Mouse (Mus musculus) layer of hippocampus, adult 2 months (tissue): ENCODE measurements around the gene Vdac1. TPM values are rescaled to one million over a fixed set of nuclear protein-coding genes. Genes with fewer than 3 reads are reported as not detected.

Experiments used
- DNase-seq, 2 experiments: peaks; one replicate each; pipeline ENCODE4 v3.0.0; 2022; ENCODE audit warnings: low spot score in 2 of 2
- H3K27ac ChIP-seq: fragments of 200-600 bp; 2 replicates; pipeline ENCODE4 v1.8.1; 2022
- H3K4me3 ChIP-seq: fragments of 200-600 bp; 2 replicates; pipeline ENCODE4 v1.8.1; 2022; ENCODE audit warnings: mild to moderate bottlenecking
- CTCF ChIP-seq: fragments of 200-600 bp; conservative IDR thresholded peaks from 2 replicates; pipeline ENCODE4 v1.8.1; 2022; ENCODE audit warnings: antibody characterized with exemption, mild to moderate bottlenecking, moderate library complexity
- total RNA-seq, 2 experiments: library from RNA; stranded (reverse); gene quantifications; 2 replicates each; pipeline ENCODE4 v1.2.3; 2021

Vdac1 gene
- total RNA-seq, 2 experiments from 2014 or later: 513 to 524 TPM

- TF ChIP-seq CTCF: no peak
- no peak overlapping the region for H3K4me3 ChIP-seq
- H3K27ac ChIP-seq: no peak overlapping the region
- no peak for DNase-seq
Observed at GRCm38 (mm10) chr11:52337651-52338295, 22.9 kb upstream of the Vdac1 start.

- Histone ChIP-seq H3K27ac (no peak overlapping the region), H3K4me3 (no peak overlapping the region)
- DNase-seq: no peak
- no peak for TF ChIP-seq CTCF
Observed at GRCm38 (mm10) chr11:52338351-52338750, 22.3 kb upstream of the Vdac1 start.

GRCm38 (mm10) chr11:52339098-52339497 lies 21.6 kb upstream of the Vdac1 start:
- TF ChIP-seq CTCF: no peak
- no peak overlapping the region for H3K27ac ChIP-seq
- no peak for DNase-seq
- H3K4me3 ChIP-seq: no peak overlapping the region

GRCm38 (mm10) chr11:52339512-52339911 lies 21.1 kb upstream of the Vdac1 start:
- no peak for DNase-seq
- Histone ChIP-seq H3K27ac (no peak overlapping the region), H3K4me3 (no peak overlapping the region)
- no peak for TF ChIP-seq CTCF

- TF ChIP-seq CTCF: no peak
- H3K4me3 ChIP-seq: no peak overlapping the region
- H3K27ac ChIP-seq: no peak overlapping the region
- no peak for DNase-seq
Observed at GRCm38 (mm10) chr11:52340123-52340864, 20.4 kb upstream of the Vdac1 start.

GRCm38 (mm10) chr11:52341001-52341400 lies 19.7 kb upstream of the Vdac1 start:
- no peak for DNase-seq
- no peak overlapping the region for H3K27ac ChIP-seq
- H3K4me3 ChIP-seq: no peak overlapping the region
- TF ChIP-seq CTCF: no peak

- TF ChIP-seq CTCF: no peak
- DNase-seq: no peak
- H3K4me3 ChIP-seq: no peak overlapping the region
- H3K27ac ChIP-seq: no peak overlapping the region
Observed at GRCm38 (mm10) chr11:52341476-52341875, 19.2 kb upstream of the Vdac1 start.

GRCm38 (mm10) chr11:52342296-52342695 lies 18.4 kb upstream of the Vdac1 start:
- H3K4me3 ChIP-seq: no peak overlapping the region
- no peak overlapping the region for H3K27ac ChIP-seq
- no peak for TF ChIP-seq CTCF
- DNase-seq: no peak

- DNase-seq: peak; percentile 76 to 88
- peak; percentile 87 for TF ChIP-seq CTCF
- Histone ChIP-seq H3K4me3 (no peak overlapping the region), H3K27ac (no peak overlapping the region)
Observed at GRCm38 (mm10) chr11:52343162-52343561, 17.5 kb upstream of the Vdac1 start.

GRCm38 (mm10) chr11:52344991-52345777 lies 15.5 kb upstream of the Vdac1 start:
- Histone ChIP-seq H3K4me3 (no peak overlapping the region), H3K27ac (no peak overlapping the region; the same call in 1 of the 2 replicates)
- no peak for DNase-seq
- TF ChIP-seq CTCF: no peak

GRCm38 (mm10) chr11:52345939-52346634 lies 14.6 kb upstream of the Vdac1 start:
- peak; percentile 76 to 84 for DNase-seq
- peak; percentile 98 for TF ChIP-seq CTCF
- peak overlapping the region; percentile 37 for H3K27ac ChIP-seq
- H3K4me3 ChIP-seq: peak overlapping the region; percentile 30

GRCm38 (mm10) chr11:52346635-52347005 lies 14.0 kb upstream of the Vdac1 start:
- peak overlapping the region; percentile 30 for H3K4me3 ChIP-seq
- no peak for DNase-seq

GRCm38 (mm10) chr11:52348156-52348555 lies 12.5 kb upstream of the Vdac1 start:
- DNase-seq: no peak
- no peak overlapping the region for H3K4me3 ChIP-seq
- no peak overlapping the region for H3K27ac ChIP-seq
- TF ChIP-seq CTCF: no peak

More at GRCm38 (mm10) chr11:52346635-52347005, 14.0 kb upstream of the Vdac1 start:
- no peak for TF ChIP-seq CTCF
- peak overlapping the region; percentile 37 for H3K27ac ChIP-seq
